Mouse (Mus musculus) thymus, postnatal 36 days (tissue): ENCODE data around the gene Zfp46.

ENCODE experiments used
- DNase-seq, 2 experiments: peaks; one replicate each; pipeline ENCODE4 v3.0.0; 2022; ENCODE audit warnings: mixed read lengths in 2 of 2

Gene Zfp46

DNA sequence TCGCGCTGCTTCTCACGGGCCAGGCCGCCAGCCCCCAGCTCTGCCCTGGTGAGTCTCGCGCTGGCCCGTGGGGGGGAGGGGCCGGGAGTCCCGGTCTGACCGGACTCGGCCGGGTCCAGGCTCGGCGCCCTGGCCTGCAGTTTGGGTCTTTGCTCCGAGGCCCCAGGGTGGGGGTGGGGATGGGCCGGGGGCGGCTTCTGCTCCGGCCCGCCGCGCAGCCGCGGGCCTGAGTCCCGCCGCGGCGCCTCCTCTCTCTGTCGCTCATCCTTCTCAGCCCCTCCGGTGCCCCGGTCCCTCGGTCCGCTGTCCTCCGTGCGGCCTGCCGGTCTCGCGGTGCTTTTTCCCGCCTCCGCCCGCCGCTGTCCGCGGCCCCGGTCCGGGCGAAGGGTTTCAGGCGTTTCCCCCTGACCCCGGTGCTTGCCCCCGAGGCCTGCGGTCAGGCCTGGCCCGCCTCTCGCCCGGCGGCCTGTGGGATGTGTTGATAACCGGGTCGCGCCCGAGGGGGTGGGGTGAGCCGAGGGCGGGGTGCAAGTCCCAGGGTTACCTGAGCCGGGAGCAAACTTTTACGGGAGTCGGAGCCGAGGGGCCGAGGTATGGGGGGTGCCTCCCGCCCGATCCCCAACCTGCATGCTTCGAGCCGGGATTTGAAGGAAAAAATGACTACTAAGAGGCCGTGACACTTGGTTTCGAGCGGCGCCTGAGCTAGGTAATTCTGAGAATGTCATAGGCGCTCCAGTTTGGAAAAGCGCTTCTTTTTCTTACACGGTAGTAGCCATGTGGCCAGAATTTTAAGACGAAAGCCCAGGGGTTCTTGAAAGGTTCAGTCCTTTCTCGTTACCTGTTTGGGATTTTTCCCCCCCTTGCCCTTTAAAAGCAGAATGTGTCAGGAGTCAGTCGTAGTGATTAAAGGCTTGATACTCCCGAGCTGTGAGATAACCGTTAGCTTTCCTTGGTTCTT, 26.8 kb downstream of the Zfp46 start:
- DNase-seq: peak; percentile 57 to 73

DNA sequence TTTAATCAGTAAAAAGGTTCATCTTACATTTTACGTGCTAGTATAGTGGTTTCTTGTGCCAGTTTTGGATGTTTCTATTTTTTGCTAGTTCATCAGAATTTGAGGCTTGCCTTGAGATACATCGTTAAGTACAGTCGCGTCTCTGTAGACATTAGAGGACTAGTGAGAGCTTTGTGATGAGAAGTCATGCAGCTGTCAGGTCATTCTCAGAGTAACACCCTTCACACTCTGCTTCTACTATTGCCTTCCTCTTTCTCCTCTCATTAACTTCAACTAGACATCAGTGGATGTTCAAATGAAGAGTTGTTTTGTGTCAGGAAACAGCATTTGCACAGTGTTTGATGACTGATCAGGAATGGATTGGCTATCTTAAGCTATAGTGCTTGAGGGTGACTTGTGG, 28.1 kb downstream of the Zfp46 start:
- no peak for DNase-seq

DNA sequence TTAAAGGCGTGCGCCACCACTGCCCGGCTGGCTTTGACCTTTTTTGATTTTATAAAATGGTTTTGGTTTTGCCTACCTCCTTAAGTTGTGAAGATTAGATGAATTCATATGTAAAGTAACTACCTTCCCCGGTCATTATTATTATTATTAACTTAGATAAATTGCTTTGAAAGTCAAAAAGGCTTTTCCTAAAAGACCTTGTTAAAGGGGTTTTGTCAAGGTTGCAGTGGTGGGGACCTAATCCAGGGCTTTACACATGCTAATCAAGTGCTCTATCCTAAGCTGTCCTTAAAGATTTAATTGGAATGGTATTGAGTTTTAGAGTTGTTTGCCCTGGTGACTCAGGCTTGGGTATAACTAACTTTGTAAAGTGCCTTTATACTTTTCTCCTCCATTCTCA, 33.2 kb downstream of the Zfp46 start:
- no peak for DNase-seq

DNA sequence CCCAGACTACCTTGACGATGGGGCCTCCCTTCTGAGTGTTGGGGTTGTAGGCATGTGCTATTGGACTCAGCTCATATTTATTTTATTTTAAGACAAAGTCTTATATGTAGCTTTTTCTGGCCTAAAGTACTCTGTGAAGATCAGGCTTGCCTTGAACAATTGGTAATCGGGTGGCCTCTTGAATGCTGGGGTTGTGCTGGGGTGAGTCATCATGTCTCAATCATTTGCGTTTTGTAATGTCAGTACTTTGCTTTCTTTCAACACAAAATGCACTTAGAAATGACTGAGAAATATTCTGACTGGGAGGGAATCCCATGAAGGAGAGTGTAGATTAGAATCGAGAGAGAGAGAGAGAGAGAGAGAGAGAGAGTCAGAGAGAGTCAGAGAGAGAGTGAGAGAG, 35.5 kb downstream of the Zfp46 start:
- no peak for DNase-seq

DNA sequence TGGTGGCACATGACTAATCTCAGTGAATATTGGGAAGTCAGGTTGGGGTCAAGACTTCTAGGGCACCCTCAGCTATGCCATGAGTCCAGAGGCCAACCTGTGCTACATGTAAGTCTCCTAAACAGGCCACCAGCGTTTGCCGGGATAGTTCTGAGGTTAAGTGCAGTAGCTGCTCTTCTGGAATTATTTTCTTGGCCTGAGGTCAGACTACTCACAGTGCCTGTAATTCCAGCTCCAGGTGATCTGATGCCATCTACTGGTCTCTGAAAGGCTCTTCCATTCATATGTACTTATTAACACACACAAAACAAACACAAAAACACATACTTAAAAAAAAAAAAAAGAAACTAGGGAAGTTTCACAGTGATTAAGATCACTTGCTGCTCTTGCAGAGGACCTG, 39.7 kb downstream of the Zfp46 start:
- no peak for DNase-seq

DNA sequence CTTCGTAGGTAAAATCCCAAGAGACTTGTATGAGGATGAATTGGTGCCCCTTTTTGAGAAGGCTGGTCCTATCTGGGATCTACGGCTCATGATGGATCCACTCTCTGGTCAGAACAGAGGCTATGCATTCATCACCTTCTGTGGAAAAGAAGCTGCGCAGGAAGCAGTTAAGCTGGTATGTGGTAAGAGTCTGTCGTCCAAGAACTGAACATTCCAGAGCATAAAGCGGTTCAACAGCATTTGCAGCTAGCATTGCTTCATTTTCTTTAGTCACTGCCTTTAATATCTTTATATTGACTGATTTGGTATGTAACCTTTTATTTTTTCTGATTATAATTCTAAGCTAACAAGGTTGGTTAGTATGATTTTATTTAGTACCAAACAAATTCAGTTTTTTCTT, 42.8 kb downstream of the Zfp46 start:
- DNase-seq: no peak

DNA sequence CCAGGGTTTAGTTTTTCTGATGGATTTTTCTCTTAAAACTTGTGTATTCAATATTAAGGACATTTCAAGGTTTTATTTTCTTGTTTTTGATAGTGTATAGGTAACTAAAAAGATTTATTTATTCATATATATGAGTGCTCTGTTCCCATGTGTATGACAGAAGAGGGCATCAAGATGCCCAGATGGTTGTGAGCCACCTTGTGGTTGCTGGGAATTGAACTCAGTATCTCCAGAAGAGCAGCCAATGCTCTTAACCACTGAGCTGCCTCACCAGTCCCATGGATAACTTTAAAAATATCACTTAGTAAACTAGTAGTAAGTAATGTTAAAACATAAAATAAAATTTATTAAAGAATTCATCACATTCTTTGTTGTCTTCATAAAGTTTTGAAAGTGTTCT, 43.6 kb downstream of the Zfp46 start:
- DNase-seq: no peak

DNA sequence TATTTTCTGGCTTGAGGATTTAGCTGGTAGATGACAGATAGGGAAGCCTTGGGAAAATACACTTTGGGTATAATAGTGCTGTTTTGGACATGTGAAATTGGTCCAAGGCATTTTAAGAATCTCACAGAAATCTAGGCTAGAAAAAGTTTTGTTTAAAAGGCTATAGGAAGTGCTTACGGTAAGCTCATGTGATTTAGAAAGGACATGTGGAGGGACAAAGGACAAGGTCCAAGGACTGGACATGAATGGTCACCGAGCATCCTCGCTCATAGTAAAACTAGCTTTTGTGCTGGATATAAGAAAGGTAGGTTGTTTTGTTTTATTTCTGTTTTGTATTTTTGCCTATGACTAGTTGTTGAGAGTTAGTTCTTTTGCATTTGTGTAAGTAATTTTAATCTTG, 47.2 kb downstream of the Zfp46 start:
- no peak for DNase-seq

DNA sequence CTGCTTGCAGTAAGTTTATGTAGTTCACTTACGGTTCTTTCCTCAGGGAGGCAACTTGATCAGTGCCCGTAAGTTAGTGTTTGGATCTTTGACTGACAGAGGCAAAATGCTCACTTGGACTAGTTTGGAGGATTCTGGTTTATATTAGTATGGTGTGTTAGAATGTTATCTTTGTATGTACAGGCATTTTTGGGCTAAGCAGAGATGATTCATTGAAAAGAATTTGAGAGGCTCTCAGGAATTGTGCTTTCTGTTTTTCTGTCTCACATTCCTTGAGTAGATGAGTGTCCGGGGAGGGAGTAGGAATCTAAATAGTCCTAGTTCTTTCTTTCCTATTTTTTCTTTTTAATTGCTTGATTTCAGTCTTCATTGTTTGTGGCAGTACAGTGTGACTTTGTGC, 48.7 kb downstream of the Zfp46 start:
- DNase-seq: no peak

DNA sequence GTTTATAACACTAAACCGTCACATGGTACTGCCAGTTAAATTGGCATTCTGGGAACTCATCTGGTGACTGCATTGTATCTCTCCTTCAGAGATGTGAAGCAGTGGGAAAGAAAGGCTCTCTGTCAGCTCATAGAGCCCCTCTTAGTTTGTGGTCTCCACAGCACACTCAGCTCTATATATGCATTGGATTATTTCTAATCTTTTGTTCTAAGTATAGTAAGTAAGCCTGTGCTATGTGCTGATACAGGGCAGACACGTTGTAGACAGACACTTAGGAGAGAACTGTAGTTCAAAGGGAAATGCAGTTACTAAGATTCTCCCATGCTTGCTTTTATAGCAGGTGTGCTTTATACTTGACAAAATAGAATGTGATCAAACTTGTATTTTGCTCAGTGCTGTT, 50.6 kb downstream of the Zfp46 start:
- DNase-seq: no peak

DNA sequence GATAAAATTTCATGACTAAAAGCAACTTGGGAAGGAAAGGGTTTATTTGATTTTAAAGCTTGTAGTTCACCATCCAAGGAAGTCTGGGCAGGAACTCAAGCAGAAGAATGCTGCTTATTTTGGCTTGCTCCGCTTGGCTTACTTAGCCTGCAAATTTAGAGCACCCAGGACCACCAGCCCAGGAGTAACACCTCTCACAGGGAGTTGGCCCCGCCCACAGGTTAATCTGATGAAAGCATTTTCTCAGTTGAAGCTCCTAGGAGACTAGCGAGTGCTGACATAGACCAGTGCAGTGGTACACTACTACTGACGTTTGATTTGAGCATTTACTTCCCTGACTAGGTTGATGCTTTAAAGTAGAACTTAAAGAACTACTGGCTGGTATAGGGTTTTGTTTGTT, 52.6 kb downstream of the Zfp46 start:
- no peak for DNase-seq
